Mouse (Mus musculus): ENCODE measurements around the gene Spin2e.
"Not testable (repeated sequence)": the region's sequence is repeated elsewhere in the genome, so short reads cannot be mapped to it uniquely, and the experiment has no call there.

The Spin2e gene

GRCm38 (mm10) chrX:31618820-31619219 lies at the start of gene Spin2e:
Gene Spin2e (minus strand): TSS chrX:31618920.
- DNase-seq: not testable (repeated sequence)

GRCm38 (mm10) chrX:31574183-31574582 lies 44.5 kb downstream of the Spin2e start, which contains the start of gene Gm21883:
Gene Gm21883 (minus strand): TSS chrX:31574283.
- DNase-seq: not testable (repeated sequence)
